Mouse (Mus musculus) kidney, adult 10 weeks (tissue): Measurements from ENCODE around the gene Hist1h3d. TPM values are rescaled to one million over a fixed set of nuclear protein-coding genes. Genes with fewer than 3 reads are reported as not detected.

Experiments
- polyA plus RNA-seq: library from polyadenylated mRNA; stranded (reverse); fragments of 350-450 nt; fragmentation: Illumina TruSeq; extraction: RNeasy Lipid Tissue Mini Kit (QIAGEN cat#74804); gene quantifications from one replicate; pipeline ENCODE4 v1.2.3, GENCODE M21; 2014; ENCODE audit warnings: low read depth, low replicate concordance

Hist1h3d gene
- polyA plus RNA-seq, 1 experiment from 2014 or later, result 0.49 TPM

Other genes starting within 250 kb of the Hist1h3d start
- 57.7 TPM for gene Zfp322a, start 206.6 kb upstream of the Hist1h3d start, polyA plus RNA-seq
- 2.4 TPM for gene Abt1, start 151.9 kb upstream of the Hist1h3d start, polyA plus RNA-seq
- not detected for gene Btn1a1, start 109.9 kb upstream of the Hist1h3d start, polyA plus RNA-seq
- gene Btn2a2, start 86.9 kb upstream of the Hist1h3d start, polyA plus RNA-seq, result not detected
- gene Hist1h4h, start 44.7 kb upstream of the Hist1h3d start, polyA plus RNA-seq, result not detected
- not detected for gene Hist1h2af, start 41.9 kb upstream of the Hist1h3d start, polyA plus RNA-seq
- gene Hist1h3g, start 40.3 kb upstream of the Hist1h3d start, polyA plus RNA-seq, result not detected
- gene Hist1h2bh, start 32.4 kb upstream of the Hist1h3d start, polyA plus RNA-seq, result 1.2 TPM
- not detected for gene Hist1h3f, start 31.7 kb upstream of the Hist1h3d start, polyA plus RNA-seq
- not detected for gene Hist1h4f, start 24.1 kb upstream of the Hist1h3d start, polyA plus RNA-seq
- gene Hist1h1d, start 22.5 kb upstream of the Hist1h3d start, polyA plus RNA-seq, result 3.8 TPM
- gene Hist1h3e, start 13.4 kb upstream of the Hist1h3d start, polyA plus RNA-seq, result not detected
- not detected for gene Hist1h2ae, start 4.5 kb upstream of the Hist1h3d start, polyA plus RNA-seq
- gene Hist1h2bg, start 4.4 kb upstream of the Hist1h3d start, polyA plus RNA-seq, result not detected
- gene Hist1h2bf, start 1.6 kb upstream of the Hist1h3d start, polyA plus RNA-seq, result not detected
- not detected for gene Hist1h2ad, start 1.4 kb upstream of the Hist1h3d start, polyA plus RNA-seq
- gene Hist1h4d, start 5.8 kb downstream of the Hist1h3d start, polyA plus RNA-seq, result 0.40 TPM
- 17.8 TPM for gene Hist1h2be, start 45.4 kb downstream of the Hist1h3d start, polyA plus RNA-seq
- 7.7 TPM for gene Hist1h1e, start 46.8 kb downstream of the Hist1h3d start, polyA plus RNA-seq
- gene Hist1h2ac, start 108.2 kb downstream of the Hist1h3d start, polyA plus RNA-seq, result 3.4 TPM
- gene Hist1h2bc, start 108.4 kb downstream of the Hist1h3d start, polyA plus RNA-seq, result 366 TPM
- gene Hist1h1t, start 120.1 kb downstream of the Hist1h3d start, polyA plus RNA-seq, result not detected
- 6.6 TPM for gene Hist1h4c, start 122.7 kb downstream of the Hist1h3d start, polyA plus RNA-seq
- 29.7 TPM for gene Hfe, start 135.1 kb downstream of the Hist1h3d start, polyA plus RNA-seq
- 67.6 TPM for gene Hist1h1c, start 163.0 kb downstream of the Hist1h3d start, polyA plus RNA-seq
- gene Hist1h3c, start 169.8 kb downstream of the Hist1h3d start, polyA plus RNA-seq, result not detected
- gene Hist1h2bb, start 171.0 kb downstream of the Hist1h3d start, polyA plus RNA-seq, result not detected
- gene Hist1h2ab, start 175.4 kb downstream of the Hist1h3d start, polyA plus RNA-seq, result not detected
- not detected for gene Hist1h3b, start 176.5 kb downstream of the Hist1h3d start, polyA plus RNA-seq
- gene Hist1h4b, start 181.2 kb downstream of the Hist1h3d start, polyA plus RNA-seq, result not detected
- not detected for gene Hist1h4a, start 185.5 kb downstream of the Hist1h3d start, polyA plus RNA-seq
- not detected for gene Hist1h3a, start 186.6 kb downstream of the Hist1h3d start, polyA plus RNA-seq
- gene Hist1h1a, start 187.9 kb downstream of the Hist1h3d start, polyA plus RNA-seq, result not detected
- not detected for gene Trim38, start 194.2 kb downstream of the Hist1h3d start, polyA plus RNA-seq
- gene Slc17a2, start 231.2 kb downstream of the Hist1h3d start, polyA plus RNA-seq, result 23.4 TPM